Comparison of ENCODE assay signal across 11 mouse cellular contexts in genomic region chr10:86947541-86947940, GRCm38 (mm10).
DNase-seq lines count a peak whose midpoint lies in the region; ATAC-seq and TF ChIP-seq lines count a peak whose summit lies in the region.
"Had no signal": no experiment of that assay in that cellular context is flagged by ENCODE, and none has a peak within 500 bp of the region (broad histone marks: within the 10 kb centered on the region; RNA-seq: fewer than 3 reads in every experiment).

No protein-coding gene starts in this region.

- WGBS in heart, embryonic 14.5 days: 67% methylated on average over 2 of the region's 2 CpGs
- 55% methylated on average over 2 of the region's 2 CpGs for WGBS in heart, embryonic 11.5 days (ENCODE audit: insufficient replicate concordance)
- whole genome bisulfite sequencing in intestine, postnatal 0 days: 30% methylated on average over 2 of the region's 2 CpGs

- DNase-seq in 3T3-L1 (ENCODE audit: low read depth, low spot score): peak; percentile 31
- DNase-seq in ZHBTc4 (ENCODE audit: low read depth, low spot score): peak; percentile 54
- DNase-seq in ovary, postnatal 14 days (ENCODE audit: low spot score): no peak
- no peak for DNase-seq in right cerebral cortex, adult 18-20 months
- no peak for DNase-seq in frontal cortex, postnatal 10 days (ENCODE audit: low spot score in 2 of 2)
- DNase-seq: gastrocnemius, postnatal 14 days had no signal

- no peak for ATAC-seq in heart, embryonic 14.5 days (ENCODE audit: insufficient number of reproducible peaks, insufficient read depth, low FRiP score, low read depth)
- no peak for ATAC-seq in heart, embryonic 11.5 days (replicated peaks; ENCODE audit: insufficient number of reproducible peaks, low FRiP score, low TSS enrichment)
- ATAC-seq in intestine, postnatal 0 days: peak; percentile 98

- H3K9me3 ChIP-seq in heart, embryonic 14.5 days (ENCODE audit: control insufficient read depth, low read length): no peaks in the 10 kb centered on the region
- no peaks in the 10 kb centered on the region for H3K9me3 ChIP-seq in heart, embryonic 11.5 days (replicated peaks; ENCODE audit: control insufficient read depth, low read length)
- H3K9me3 ChIP-seq in intestine, postnatal 0 days (ENCODE audit: control insufficient read depth): no peaks in the 10 kb centered on the region
- H3K9me3 ChIP-seq: liver, embryonic 15.5 days had no signal

- no peak overlapping the region for H3K9ac ChIP-seq in heart, embryonic 14.5 days (ENCODE audit: low read length)
- H3K9ac ChIP-seq in heart, embryonic 11.5 days (ENCODE audit: low read depth, low read length): no peak overlapping the region
- H3K9ac ChIP-seq in intestine, postnatal 0 days (ENCODE audit: low read depth, low read length): no peak overlapping the region
- H3K9ac ChIP-seq: liver, embryonic 15.5 days had no signal

- no peaks in the 10 kb centered on the region for H3K36me3 ChIP-seq in heart, embryonic 14.5 days (ENCODE audit: control insufficient read depth, insufficient read depth, low read length)
- no peaks in the 10 kb centered on the region for H3K36me3 ChIP-seq in heart, embryonic 11.5 days (ENCODE audit: control insufficient read depth, insufficient read depth, low read length)
- no peaks in the 10 kb centered on the region for H3K36me3 ChIP-seq in intestine, postnatal 0 days (ENCODE audit: control insufficient read depth, insufficient read depth)
- H3K36me3 ChIP-seq: liver, embryonic 15.5 days had no signal

- no peaks in the 10 kb centered on the region; a peak in 1 of 4 replicates for H3K4me1 ChIP-seq in heart, embryonic 14.5 days (ENCODE audit: control insufficient read depth in 2 of 2, insufficient read depth in 2 of 2, low read length in 2 of 2)
- no peaks in the 10 kb centered on the region for H3K4me1 ChIP-seq in heart, embryonic 11.5 days (ENCODE audit: control insufficient read depth, insufficient read depth, low read length)
- H3K4me1 ChIP-seq in intestine, postnatal 0 days (replicated peaks; ENCODE audit: control insufficient read depth, insufficient read depth, low read length): no peaks in the 10 kb centered on the region; the same call in 1 of the 2 replicates
- H3K4me1 ChIP-seq: liver, embryonic 15.5 days; megakaryocyte, embryonic 14.5 days had no signal

- H3K4me3 ChIP-seq in heart, embryonic 14.5 days (ENCODE audit: control insufficient read depth in 1 of 2, insufficient read depth in 1 of 2, low read depth in 1 of 2, low read length in 2 of 2): no peak overlapping the region
- H3K4me3 ChIP-seq in heart, embryonic 11.5 days (ENCODE audit: low read depth, low read length): no peak overlapping the region
- H3K4me3 ChIP-seq in intestine, postnatal 0 days (ENCODE audit: low read depth, low read length): no peak overlapping the region
- H3K4me3 ChIP-seq: liver, embryonic 15.5 days; megakaryocyte, embryonic 14.5 days had no signal

- peak overlapping the region; percentile 16; the same call in 1 of the 2 replicates for H3K4me2 ChIP-seq in heart, embryonic 14.5 days (ENCODE audit: low read length)
- H3K4me2 ChIP-seq in heart, embryonic 11.5 days: no peak overlapping the region
- no peak overlapping the region for H3K4me2 ChIP-seq in intestine, postnatal 0 days (replicated peaks; ENCODE audit: low read depth)
- H3K4me2 ChIP-seq: liver, embryonic 15.5 days had no signal

- TF ChIP-seq CTCF in intestine, postnatal 0 days (IDR thresholded peaks at IDR 0.05; ENCODE audit: low read depth): no peak

- H3K27me3 ChIP-seq in heart, embryonic 14.5 days (ENCODE audit: control insufficient read depth, insufficient read depth, low read length): peaks cover 9% of the 10 kb centered on the region; the same call in 1 of the 2 replicates
- H3K27me3 ChIP-seq in heart, embryonic 11.5 days (ENCODE audit: control insufficient read depth, insufficient read depth, low read length): no peaks in the 10 kb centered on the region
- H3K27me3 ChIP-seq in intestine, postnatal 0 days (replicated peaks; ENCODE audit: control insufficient read depth, insufficient read depth, low read length): no peaks in the 10 kb centered on the region
- H3K27me3 ChIP-seq: liver, embryonic 15.5 days had no signal

- H3K27ac ChIP-seq in heart, embryonic 14.5 days (replicated peaks in 1 of 2; ENCODE audit: control insufficient read depth in 1 of 2, insufficient read depth in 1 of 2, low read depth in 2 of 2, low read length in 2 of 2): no peak overlapping the region
- H3K27ac ChIP-seq in heart, embryonic 11.5 days (ENCODE audit: low read depth, low read length): no peak overlapping the region
- H3K27ac ChIP-seq in intestine, postnatal 0 days (ENCODE audit: low read depth, low read length): no peak overlapping the region
- H3K27ac ChIP-seq: liver, embryonic 15.5 days had no signal

Comparison
In these comparisons a context has a peak if more than half of its experiments do, and no peak if none do; other contexts are left out.
1. DNase-seq: peak in 3T3-L1 (single experiment) and ZHBTc4 (single experiment); none in ovary, postnatal 14 days (single experiment), right cerebral cortex, adult 18-20 months (single experiment) and frontal cortex, postnatal 10 days (0 of 2).